Mouse (Mus musculus): ENCODE data around the gene Eaf2.

Eaf2 gene

DNA sequence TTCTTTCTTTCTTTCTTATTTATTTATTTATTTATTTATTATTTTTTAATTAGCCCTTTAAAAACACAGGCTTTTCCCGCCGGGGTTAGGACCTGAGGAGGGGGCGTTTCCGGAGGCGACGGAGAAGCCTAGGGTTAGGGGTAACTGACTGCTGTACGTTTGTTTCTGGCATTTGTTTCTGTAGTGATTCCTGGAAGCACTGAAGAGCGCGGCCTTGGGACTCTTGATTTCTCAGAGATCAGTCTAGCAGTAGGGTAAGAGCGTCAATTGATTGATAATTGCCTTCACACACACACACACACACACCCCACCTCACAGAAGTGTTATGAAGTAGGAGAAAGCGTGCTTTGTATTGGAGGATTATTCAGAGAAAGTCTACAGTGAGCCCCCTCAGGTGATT is 46.0 kb downstream of the Eaf2 start:
- DNase-seq = no peak

DNA sequence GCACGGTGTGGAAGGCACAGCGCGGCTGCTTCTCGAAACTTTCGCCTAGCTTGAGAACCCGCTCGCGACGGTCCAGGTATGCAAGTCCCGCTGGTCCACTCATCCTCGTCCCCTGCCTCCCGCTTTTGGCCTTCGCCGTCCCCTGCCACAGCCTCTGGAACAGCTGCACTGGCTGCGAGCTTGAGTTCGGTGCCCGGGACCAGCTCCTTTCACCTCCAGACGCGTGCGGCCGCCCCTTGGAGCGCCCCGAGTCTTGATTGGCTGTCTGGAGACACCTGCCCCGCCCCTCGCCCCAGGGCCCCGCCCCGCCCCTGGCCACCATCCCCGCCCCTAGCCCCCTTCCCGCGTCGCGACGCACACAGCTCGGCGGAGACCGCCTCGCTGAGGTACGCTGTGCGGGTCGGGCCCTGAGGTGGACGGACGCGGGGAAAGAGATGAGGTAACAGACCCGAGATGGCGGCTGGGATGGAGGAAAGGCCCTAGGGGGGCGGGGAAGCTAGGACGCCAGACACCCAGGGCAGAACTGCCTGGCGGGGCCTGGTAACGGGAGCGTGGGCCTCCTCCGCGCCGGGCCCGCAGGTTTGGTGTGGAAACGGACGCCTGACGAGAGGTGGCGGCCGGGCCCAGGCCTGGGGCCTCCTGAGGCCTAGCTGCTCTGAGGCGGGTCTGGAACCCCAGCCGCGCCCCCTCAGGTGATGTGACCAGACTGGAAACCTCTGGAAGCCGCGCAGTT is 46.6 kb downstream of the Eaf2 start, which contains the start of gene Iqcb1:
TSS of gene Iqcb1 (plus strand) at position 332 of the 733 bp plus-strand sequence.
- DNase-seq = peak; percentile 75 to 80

DNA sequence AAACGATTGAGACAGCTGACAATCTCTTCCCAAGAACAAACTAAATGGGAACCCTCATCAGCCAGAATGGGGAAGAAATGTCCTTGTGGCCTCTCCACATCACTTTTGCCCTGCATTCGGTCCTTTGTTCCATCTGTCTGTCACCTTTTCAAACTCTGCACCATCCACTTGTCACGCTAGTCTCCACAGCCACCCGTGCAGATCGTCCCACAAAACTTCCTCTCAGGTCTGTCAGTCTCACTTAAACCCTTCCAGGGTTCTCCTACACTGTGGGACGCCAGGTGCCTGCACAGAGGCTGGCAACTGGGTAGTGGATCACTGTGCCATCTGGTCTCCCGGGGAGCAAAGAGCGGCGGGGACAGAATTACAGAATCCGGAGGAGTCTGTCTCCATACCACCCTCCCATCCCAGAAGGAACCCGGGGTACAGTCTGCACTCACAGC is 47.2 kb downstream of the Eaf2 start:
- DNase-seq = no peak

DNA sequence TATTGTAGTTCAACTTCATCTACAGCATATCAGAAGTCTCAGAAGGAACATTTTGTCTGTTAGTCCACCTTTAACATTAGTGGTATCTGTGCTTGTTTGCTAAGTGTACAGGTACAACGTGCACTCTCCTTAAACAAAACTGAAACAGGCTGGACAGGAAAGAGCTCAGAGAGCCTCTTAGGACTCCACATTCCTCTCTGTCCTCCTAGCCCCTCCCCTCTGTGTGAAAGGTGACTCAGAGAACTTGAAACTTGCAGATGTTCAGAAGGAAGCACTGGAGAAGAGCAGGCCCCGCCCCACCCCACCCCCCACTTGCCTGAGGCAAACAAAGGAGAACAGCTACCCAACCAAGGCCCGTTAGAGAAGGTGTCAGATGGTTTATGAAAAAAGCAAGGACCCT is 53.3 kb downstream of the Eaf2 start:
- no peak for DNase-seq

DNA sequence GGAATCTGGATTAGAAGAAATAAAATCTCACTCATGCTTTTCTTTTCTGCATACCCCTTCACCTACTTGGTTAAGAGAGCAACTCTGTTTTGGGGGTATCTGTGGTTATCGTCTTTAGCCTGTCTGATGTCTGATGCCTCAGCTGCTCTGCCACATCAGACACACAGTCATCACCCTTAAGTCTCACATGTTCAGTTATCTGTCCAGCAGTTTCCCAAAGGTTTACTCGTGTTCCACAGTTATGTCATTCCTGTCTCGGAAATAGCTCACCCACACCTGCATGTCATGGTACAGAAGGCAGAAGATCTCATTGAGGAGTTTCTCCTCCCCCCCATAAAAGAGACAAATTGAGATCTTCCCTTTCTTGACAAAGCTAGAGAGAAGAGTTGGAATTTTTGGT is 54.1 kb downstream of the Eaf2 start:
- no peak for DNase-seq

DNA sequence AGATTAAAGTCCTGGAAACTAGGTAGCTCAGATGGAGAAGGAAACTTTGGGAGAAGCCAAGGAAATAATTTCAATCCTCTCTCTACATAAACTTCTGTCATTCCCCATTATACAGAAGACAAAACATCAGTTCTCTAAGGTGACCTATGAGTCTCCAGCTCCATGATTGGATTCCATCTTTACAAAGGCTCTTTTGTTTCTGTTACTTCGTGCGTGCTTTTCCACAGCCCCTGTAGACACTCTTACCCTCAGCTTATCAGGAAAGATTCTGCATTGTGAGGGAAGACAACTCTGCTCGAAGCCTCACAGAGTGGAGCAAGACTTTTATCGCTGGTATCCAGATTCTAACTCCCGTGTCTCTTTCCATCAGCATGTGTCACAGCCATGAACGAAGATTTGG is 54.8 kb downstream of the Eaf2 start:
- DNase-seq = no peak

DNA sequence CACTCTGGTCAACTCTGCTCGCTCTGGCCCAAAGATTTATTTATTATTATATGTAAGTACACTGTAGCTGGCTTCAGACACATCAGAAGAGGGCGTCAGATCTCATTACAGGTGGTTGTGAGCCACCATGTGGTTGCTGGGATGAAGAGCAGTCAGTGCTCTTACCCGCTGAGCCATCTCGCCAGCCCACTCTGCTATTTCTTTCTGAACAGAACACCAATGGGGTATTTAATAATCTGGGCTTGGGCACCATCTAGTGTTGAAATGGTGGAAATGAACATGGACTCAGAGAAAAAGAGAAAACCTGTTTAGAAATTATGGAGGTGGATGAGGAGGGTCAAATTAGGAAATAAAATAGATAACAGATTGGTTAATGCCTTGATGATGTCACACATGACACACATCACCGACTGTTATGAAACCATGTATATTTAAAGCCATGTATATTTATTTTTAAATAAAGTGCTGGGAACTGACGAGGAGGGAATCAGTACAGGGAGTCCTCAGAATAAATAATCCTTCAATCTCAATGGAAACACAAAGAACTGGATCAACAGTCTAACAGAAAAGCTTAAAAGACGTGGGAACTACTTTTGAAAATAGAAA is 57.4 kb downstream of the Eaf2 start:
- DNase-seq = peak; percentile 54 to 63

DNA sequence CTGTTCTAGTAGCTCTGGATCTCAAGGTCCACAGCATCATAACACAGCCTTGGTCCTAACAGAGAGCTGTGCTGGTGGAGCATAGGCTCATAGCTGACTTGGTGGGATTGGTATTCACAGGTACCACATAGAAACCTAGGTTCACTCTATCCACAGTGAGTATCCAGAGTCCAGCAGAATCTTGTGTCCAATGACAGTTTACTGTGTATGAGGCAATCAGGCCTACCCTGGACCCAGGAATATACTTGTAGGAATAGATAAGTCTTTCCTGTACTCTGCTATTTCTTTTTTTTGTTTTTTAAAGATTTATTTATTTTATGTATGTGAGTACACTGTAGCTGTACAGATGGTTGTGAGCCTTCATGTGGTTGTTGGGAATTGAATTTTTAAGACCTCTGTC is 57.9 kb downstream of the Eaf2 start:
- no peak for DNase-seq

DNA sequence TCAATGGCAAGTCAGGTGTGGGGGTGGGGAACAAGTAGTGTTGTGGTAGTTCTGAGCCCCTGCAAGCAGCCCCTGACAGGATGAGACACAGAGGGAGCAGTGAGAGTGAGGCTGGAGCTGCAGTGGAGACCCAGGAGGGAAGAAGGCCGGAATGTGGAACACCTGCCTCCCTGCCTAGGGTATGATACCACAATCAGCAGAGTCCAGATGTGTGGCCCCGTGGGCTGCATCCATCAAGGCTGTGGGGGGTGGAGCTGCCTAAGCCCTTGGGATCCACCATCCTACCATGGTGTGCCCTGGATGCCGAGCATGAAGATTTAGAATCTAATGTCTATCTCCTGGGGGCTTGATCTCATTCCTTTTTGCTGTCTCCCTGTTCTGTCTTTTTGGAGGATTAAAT is 61.1 kb downstream of the Eaf2 start:
- no peak for DNase-seq

DNA sequence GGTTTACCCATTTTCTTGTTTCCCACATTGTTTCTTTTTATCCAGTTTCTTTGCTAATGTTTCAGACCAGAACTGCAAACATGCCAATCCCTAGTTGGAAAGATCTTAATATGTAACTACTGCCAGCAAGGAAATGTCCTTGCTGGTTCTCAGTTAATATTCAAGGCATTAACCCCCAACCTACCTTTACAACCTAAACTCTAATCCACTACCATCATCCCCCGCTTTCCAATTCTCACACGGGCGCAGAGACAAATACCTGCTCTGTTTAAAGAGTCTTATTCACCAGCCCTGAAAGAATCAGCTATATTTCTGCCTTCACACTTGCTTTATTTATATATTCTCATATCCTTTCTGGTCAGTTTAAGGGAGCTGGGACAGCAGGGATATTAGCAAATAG is 66.2 kb downstream of the Eaf2 start:
- no peak for DNase-seq

DNA sequence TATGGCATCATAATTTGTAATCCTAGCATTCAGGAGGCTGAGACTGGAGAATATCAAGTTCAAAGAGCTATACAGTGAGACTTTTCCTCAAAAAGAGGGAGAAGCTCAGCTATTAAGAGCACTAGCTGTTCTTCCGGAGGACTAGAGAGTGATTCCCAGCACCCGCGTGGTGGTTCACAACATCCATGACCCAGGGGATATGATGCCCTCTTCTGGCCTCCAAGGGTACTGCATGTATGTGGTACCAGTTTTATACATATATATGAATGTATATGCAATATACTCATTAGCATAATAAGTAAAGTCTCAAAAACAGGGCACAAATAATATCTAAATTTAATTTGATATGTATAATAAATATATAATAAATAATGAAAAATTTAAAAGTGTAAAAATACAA is 72.4 kb downstream of the Eaf2 start:
- no peak for DNase-seq

DNA sequence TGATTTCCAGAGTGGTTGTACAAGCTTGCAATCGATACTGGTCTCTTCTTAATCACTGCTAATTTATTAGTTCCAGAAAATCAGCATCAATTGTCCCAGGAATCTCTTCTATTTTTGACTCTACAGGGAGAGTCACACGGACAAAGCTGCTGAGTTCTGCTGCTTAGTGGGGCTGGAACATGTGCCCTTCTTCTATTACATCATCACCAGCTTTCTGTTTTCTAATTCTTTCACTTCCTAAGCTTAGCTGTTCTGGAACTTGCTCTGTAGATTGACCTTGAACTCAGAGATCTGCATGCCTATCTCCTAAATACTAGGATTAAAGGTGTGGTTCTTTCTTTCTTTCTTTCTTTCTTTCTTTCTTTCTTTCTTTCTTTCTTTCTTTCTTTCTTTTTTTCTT is 76.5 kb downstream of the Eaf2 start:
- no peak for DNase-seq

DNA sequence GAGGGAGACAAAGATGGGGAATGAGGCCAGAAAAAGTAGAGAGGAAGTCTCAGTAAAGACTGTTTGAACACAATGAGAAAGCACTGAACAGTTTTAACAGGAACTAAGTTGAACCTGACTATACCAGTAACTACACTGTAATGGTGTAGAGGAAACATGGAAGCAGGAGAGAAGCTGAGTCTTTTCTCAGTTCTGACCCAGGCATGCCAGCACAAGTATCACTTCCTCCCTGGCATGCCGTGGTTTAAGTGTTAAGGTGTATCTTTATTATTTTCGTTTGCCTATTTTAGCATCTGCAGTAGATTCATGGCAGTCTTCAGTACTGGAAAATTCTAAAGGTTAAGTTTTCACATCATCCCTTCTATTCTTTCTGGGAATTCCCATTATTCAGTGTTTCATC is 79.8 kb downstream of the Eaf2 start:
- DNase-seq = no peak

DNA sequence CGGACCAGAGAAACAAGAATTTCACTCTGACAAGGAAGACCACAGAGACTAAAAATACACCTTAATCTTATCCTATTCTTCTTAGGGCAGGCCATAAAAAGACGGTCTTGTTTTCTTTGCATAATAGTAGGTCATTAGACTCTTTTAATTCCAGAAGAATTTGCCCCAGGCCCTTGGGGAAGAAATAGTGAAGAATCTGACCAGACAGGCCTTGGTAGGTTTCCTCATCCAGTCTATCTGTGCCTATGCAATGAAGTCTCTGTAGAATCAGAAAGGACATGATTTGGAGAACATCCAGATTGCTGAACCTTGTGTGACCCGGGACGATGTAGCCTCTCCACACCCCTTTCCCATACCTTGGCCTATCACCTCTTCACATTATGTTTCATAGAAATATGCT is 84.6 kb downstream of the Eaf2 start:
- no peak for DNase-seq

DNA sequence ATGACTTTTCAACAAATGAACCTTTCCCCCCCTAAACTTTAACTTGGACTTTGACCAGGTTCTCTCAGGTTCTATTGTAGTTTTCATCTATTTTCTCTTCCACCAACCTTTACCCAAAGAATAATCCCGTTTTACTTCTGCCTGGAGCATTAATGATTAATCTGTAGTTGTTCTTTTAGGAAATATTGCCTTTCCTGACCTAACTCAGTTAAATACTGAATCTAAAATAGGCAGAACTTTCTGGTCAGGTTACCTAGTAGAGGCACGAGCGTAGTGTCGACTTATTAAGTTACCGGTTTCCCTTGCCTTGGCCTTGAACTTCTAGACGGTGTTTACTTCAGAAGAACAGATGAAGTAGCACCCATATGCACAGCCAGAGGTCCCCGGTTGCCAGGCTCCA is 88.3 kb downstream of the Eaf2 start:
- no peak for DNase-seq

DNA sequence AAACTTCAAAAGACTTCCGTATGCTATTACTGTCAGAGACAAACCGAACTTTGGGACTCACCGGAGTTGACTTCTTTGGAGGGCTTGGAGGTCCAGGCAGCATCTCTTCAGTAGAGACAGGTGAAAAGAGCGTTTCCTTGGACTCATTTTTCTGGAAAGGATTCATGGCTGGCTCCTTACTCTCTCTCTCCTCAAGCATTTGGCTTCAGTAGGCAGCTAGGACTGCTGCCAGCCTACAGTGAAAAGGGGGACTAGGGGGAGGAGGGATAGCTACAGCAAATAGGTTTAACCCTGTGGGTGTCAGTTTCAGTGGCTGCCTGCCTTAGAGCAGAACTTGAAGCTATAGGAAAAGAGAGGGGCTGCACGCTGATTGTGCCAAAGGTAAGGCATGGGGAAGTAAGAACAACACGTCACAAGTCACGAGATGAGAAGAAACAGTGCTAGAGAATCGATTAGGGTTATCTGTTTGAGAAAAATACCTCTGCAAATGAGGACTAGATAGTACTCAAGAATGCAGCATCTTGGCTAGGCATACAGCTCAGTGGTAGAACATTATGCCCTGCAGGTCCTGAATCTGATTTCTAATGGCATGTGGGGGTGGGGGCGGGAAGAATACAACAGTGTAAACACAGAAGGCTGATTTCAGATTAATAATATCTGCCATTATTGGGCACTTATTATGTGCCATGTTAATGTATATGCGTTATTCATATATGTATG is 90.0 kb downstream of the Eaf2 start, which contains the start of gene Slc15a2:
TSS of gene Slc15a2 (minus strand) at position 369 of the 720 bp plus-strand sequence.
- no peak for DNase-seq

DNA sequence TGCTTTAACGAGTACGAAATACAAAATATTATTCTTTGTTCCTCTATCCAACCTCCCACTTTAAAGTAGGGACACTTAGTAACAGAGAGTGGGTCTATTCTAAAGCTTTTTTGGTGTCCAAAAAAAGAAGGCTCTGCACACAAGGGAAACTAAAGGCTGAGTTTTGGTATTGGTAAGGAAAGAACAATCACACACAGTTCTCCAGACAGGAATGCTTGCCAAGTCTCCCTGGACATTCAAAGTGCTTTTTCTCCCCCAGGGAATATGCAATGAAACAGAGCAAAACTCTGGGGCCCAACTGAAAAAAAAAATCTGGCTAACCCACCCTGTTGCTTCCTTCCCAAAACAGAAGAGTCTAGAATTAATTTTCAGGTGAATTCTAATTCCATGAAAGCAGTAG is 90.7 kb downstream of the Eaf2 start:
- no peak for DNase-seq

DNA sequence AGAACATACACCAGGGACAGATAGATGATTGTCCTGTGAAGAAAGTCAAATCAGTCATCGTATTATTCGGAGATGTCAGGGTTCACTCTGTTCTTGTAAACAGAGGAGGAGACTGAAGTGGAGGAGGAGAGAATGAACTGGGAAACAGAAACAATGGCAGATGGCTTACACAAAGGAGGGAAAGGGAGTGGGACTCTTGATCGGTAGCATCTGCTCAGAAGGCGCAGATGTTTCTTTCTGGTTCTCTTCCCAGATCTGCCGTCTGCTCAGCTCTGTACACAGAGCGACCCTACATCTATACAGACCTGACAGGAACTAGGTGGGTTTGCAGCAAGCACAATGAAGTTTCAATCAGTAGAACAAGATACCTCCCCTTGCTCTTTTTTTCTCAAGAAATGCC is 99.1 kb downstream of the Eaf2 start:
- no peak for DNase-seq

DNA sequence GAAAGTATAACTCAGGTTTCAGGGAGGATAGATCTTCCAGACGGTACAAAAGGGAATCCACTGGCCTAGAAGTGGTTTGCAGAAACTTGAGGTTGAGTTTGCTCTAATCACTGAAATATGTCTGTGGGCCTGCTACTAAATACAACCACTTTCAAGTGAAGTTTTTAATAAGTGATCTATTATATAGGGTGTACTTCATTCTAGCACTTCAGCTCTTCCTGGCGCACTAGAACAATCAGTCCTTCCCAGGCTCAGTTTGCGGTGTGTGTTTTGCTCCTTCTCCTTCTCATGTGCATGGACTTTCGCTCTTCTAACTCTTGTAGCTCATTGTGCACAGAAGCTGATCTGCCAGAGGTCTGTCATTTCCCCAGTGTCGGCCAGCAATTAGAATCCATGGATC is 101.8 kb downstream of the Eaf2 start:
- no peak for DNase-seq

DNA sequence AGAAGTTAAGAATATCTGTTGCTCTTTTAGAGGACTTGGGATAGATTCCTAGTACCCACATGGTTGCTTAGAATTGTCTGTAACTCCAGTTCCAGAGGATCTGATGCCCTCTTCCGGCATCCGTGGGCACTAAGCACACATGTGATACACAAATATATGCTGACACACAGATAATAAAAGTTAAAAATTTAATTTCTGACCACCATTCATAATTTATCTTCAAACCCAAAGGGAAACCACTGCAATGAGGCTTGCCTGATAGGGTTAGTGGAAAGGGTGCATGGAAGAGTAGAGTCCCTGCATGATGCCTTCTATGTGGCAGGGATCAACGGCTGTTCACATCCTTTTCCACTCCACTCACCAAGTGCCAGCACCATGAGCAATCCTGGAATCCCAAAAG is 103.1 kb downstream of the Eaf2 start:
- no peak for DNase-seq

DNA sequence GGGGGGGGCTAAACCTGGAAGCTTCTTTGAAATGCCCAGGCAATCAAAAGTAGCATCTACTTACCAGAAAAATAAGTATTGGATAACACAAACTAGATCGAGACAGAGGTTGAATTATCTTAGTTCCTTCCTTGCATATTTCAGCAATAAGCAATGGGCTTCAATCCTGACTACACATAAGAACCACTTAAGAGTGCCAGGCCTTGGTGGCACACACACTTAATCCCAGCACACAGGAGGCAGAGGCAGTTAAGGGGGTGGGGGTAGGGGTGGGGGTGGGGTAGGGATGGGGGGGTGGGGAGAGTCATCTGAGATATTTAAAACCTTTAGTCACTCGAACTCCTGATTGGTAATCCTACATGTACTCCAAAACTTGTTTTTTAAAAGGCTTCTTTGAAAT is 103.6 kb downstream of the Eaf2 start:
- no peak for DNase-seq

DNA sequence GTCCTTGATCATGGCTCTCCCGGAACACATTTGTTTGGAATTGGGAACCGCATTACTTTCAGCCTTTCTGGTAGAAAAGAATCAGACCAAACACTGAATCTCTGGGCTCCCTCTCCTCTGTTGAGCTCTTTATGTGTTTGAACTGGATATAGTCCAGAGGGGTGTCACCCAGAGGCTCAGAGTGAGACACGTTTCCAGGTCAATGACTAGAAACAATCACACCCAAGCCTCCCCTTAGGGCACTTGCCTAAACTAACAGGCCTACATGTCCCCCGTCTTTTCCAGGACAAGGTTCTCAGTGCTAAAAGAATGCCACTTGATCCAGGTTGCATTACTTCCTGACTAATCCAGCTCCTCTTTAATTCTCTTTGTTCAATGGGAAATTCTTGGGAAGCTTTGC is 104.0 kb downstream of the Eaf2 start:
- no peak for DNase-seq

DNA sequence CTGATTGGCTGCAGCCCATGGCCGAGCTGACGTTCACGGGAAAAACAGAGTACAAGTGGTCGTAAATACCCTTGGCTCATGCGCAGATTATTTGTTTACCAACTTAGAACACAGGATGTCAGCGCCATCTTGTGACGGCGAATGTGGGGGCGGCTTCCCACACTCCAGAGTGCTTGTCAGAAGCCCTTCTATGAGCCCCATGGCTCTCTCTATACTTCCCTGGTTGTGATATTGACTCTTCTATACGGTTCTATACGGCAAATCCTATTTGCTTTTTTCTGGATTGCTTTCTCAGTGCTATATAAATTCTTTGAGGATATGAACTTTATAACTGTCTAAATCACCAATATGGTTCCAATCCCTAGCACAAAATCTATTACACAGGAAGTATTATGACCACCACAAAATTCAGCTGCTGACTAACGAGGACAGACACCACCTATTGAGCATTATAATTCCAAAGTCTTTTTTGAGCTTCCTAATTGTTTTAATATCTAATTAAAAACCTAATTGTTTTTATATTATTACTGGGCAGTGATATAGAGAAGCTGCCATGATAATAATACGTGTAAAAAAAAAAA is 104.5 kb downstream of the Eaf2 start:
- no peak for DNase-seq

DNA sequence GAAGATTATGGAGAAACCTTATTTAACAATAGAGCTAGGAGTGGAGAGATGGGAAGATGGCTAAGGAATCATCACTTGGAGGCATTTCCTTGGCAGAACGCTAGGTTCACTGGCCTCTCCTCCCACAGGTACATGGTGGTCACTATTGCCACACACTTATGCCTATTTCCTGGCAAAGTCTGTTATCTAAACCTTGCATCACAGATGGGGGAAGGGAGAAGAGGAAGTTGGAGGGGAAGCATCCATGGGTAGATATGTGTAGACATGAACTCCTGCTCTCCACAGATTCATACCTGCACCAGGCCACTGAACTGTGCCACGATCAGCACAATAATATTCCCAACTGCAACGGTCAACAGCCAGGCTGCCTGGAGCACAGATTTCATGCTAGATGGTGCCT is 122.8 kb downstream of the Eaf2 start:
- DNase-seq = no peak

Data from spleen, adult 18-20 months (tissue).